Mouse (Mus musculus): ENCODE measurements around the gene Fank1. TPM values are rescaled to one million over a fixed set of nuclear protein-coding genes. Genes with fewer than 3 reads are reported as not detected.
"Not testable (repeated sequence)": the region's sequence is repeated elsewhere in the genome, so short reads cannot be mapped to it uniquely, and the experiment has no call there.

Fank1 gene
- total RNA-seq, 2 experiments from 2014 or later, result not detected

GRCm38 (mm10) chr7:133823751-133824150, 47.1 kb downstream of the Fank1 start:
- intact Hi-C loops (cut with DNase I), result no loop called here
- no peak for DNase-seq

DNA sequence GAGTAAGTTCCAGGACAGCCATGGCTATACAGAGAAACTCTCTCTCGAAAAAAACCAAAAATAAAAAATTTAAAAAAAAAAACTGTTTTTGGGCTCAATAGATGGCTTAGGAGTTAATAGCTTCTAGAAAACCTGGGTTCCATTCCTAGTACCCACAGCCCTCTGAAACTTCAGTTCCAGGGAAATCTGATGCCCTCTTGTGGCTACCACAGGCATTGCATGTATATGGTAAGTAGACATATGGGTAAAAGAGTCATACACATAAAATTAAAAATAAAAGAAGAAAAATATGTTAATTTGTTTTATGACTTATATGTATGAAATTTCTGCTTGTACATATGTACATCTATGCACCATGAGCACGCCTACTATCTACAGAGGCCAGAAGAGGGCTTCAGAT, 47.9 kb downstream of the Fank1 start:
- DNase-seq, result no peak
- intact Hi-C loops (cut with DNase I), result no loop called here

- intact Hi-C loops (cut with DNase I), result no loop called here
Observed at GRCm38 (mm10) chr7:133828514-133828913, 51.9 kb downstream of the Fank1 start.

GRCm38 (mm10) chr7:133829579-133829978, 52.9 kb downstream of the Fank1 start:
- no peak for DNase-seq
- intact Hi-C loops (cut with DNase I), result no loop called here

More at GRCm38 (mm10) chr7:133828514-133828913, 51.9 kb downstream of the Fank1 start:
- DNase-seq, result no peak

DNA sequence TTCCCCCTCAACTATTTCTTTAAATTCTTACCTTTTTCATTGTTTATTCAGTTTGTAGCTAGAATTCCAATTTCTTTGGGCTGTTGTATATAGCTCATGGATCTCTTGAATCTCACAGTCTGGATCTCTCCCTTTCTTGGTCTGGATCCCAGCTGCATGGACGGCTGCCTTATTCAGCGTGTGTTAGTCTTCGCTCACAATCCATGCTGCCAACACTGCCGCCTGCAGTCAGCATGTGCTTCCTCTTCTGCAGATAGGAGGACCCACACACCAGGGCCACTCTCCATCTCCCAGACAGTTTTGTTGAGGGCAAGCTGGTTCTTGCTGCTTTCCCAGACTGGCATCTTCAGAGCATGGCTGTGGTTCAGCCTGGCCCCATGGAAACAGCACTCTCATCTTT, 62.9 kb downstream of the Fank1 start:
- intact Hi-C loops (cut with DNase I), result no loop called here
- DNase-seq, result no peak

GRCm38 (mm10) chr7:133842079-133842478, 65.4 kb downstream of the Fank1 start:
- DNase-seq, result no peak
- intact Hi-C loops (cut with DNase I), result no loop called here

GRCm38 (mm10) chr7:133847175-133847574, 70.5 kb downstream of the Fank1 start:
- no peak for DNase-seq
- intact Hi-C loops (cut with DNase I), result no loop called here

DNA sequence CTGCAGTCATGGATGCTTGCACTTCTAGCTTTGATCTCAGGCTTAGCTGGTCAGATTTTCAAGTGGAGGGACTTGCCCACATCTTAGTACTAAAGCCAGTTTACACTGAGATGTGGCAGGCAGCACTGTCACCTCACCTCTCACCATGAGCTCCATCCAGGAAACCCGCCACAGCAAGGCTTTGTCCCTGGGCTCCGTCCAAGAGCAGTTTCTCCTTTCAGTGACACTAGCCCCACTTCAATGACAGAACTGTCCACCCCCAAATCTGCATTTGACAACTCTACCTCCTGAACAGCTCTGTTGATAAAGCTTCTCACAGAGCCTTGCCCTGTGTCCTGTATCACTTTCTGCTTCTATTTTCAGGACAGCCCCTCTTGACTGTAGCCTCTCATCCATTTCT, 71.5 kb downstream of the Fank1 start:
- intact Hi-C loops (cut with DNase I), result no loop called here
- no peak for DNase-seq

GRCm38 (mm10) chr7:133850735-133851134, 74.1 kb downstream of the Fank1 start:
- intact Hi-C loops (cut with DNase I), result loop anchor here (10.0 kb wide), 1 partner anchor 1634 kb away; no protein-coding TSS in a partner anchor
- DNase-seq, result no peak

DNA sequence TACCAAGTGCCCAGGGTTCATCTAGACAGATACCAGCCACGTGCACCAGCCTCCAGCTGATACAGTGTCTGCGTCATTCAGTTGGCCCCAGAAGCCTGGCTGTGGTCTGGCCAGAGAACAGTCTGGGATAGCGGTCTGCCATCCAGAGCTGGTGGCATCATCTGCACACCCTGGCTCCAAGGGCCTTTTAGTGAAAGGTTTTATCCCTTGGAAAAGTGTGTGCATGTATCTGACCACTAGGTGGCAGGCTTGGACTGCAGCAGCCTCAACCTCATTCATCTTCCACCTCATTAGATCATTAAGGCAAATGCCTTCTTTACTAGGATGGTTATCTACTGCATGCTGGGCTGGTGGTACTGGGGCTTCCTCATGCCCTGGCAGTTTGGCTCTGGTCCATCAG, 79.6 kb downstream of the Fank1 start:
- peak; percentile 71 to 73 for DNase-seq
- intact Hi-C loops (cut with DNase I), result loop anchor here (1.0 to 10.0 kb wide), 6 partner anchors 367 to 1629 kb away; no protein-coding TSS in a partner anchor

- intact Hi-C loops (cut with DNase I), result loop anchor here (10.0 kb wide), 1 partner anchor 1626 kb away; no protein-coding TSS in a partner anchor
- no peak for DNase-seq
Observed at GRCm38 (mm10) chr7:133858506-133858905, 81.8 kb downstream of the Fank1 start.

- intact Hi-C loops (cut with DNase I), result loop anchor here (10.0 kb wide), 1 partner anchor 1625 kb away; no protein-coding TSS in a partner anchor
Observed at GRCm38 (mm10) chr7:133859548-133859947, 82.9 kb downstream of the Fank1 start.

DNA sequence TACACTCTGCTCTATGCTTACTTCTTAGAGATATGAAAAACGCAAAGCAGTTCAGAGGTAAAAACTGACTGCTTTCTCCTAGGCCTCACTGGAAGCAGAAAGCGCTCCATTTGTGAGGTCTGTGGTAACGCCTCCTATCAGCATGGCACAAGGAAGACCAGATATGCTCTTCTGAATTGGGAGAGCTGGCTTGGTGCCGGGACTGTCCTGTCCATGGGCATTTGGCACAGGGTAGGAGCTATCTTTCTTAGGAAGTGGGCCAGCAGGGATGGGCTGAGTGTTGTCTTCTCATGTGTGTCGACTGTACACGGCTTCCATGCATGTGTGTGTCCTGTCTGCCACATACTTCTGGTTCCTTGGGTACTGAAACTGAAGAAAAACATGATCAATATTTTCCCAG, 85.6 kb downstream of the Fank1 start:
- DNase-seq, result no peak
- intact Hi-C loops (cut with DNase I), result no loop called here

More at GRCm38 (mm10) chr7:133859548-133859947, 82.9 kb downstream of the Fank1 start:
- no peak for DNase-seq

GRCm38 (mm10) chr7:133862723-133863122, 86.1 kb downstream of the Fank1 start:
- DNase-seq, result no peak
- intact Hi-C loops (cut with DNase I), result no loop called here

DNA sequence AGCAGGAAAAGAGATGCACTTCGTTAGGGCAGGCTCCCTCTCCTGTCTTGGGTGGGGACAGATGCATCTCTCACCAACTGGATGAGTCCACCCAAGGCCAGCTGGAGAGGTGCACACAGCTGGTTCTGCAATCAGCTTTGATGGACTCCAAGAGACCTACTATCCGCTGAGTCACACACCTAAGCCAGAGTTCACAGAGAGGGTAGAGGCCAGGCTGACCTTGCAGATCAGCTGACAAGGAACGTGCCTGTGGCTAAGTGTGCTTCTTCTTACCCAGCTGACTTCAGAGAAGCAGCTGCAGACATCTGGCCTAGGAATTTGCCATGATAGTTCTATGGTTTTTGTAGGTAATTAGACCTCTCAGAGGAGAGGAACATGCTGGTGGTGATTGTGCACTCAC, 86.5 kb downstream of the Fank1 start:
- intact Hi-C loops (cut with DNase I), result no loop called here
- DNase-seq, result no peak

DNA sequence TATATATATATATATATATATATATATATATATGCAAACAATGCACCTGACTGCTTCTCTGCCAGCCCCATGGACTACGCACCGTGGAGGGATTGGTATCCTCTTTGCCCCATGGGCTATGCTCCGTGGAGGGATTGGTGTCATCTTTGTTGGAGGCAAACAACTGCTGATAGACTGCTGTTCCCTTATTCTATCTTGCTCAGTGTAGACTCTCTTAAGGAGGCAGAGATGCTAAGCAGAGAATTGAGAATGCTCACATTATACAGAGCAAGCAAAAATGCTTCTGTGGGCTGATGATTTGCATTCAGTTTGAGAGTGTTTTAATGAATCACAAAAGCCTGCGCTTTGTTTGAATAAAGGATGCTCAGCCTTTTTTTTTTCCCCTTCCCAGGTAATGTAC, 87.0 kb downstream of the Fank1 start:
- DNase-seq, result no peak
- intact Hi-C loops (cut with DNase I), result no loop called here

- intact Hi-C loops (cut with DNase I), result no loop called here
- DNase-seq, result no peak
Observed at GRCm38 (mm10) chr7:133870265-133870664, 93.6 kb downstream of the Fank1 start.

GRCm38 (mm10) chr7:133872701-133873100, 96.0 kb downstream of the Fank1 start:
- intact Hi-C loops (cut with DNase I), result no loop called here
- no peak for DNase-seq

- intact Hi-C loops (cut with DNase I), result no loop called here
- DNase-seq, result no peak
Observed at GRCm38 (mm10) chr7:133876139-133876538, 99.5 kb downstream of the Fank1 start.

DNA sequence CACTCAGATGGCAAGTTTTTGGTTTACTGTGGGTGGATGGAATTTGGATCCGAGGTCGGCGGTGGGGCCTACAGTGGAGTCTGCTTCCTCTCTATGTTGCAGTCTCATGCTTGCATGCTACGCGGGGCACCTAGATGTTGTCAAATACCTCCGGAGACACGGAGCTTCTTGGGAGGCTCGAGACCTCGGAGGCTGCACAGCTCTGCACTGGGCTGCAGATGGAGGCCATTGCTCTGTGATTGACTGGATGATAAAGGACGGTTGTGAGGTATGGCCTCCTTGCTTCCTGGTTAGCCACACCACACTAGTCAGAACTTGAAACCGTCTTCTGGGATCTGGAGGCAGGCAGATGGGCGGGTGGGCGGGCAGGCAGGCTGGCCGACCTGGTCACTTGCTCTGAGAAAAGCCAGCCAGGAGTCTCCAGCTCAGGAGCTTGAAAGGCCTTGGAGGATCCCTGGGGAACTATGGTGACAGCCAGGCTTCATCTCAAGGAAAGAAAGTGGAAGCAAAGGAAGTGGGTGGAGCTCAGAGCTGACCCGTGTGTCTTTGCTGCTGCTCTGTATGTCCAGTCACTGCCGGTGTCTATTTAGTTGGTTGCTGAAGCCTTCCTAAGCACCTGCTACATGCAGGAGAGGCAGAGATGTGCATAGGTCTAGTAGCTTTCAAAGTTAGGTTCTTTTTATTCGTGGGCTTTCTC, 100.1 kb downstream of the Fank1 start:
- intact Hi-C loops (cut with DNase I), result no loop called here
- no peak for DNase-seq

GRCm38 (mm10) chr7:133879761-133880160, 103.1 kb downstream of the Fank1 start:
- DNase-seq, result no peak
- intact Hi-C loops (cut with DNase I), result no loop called here

DNA sequence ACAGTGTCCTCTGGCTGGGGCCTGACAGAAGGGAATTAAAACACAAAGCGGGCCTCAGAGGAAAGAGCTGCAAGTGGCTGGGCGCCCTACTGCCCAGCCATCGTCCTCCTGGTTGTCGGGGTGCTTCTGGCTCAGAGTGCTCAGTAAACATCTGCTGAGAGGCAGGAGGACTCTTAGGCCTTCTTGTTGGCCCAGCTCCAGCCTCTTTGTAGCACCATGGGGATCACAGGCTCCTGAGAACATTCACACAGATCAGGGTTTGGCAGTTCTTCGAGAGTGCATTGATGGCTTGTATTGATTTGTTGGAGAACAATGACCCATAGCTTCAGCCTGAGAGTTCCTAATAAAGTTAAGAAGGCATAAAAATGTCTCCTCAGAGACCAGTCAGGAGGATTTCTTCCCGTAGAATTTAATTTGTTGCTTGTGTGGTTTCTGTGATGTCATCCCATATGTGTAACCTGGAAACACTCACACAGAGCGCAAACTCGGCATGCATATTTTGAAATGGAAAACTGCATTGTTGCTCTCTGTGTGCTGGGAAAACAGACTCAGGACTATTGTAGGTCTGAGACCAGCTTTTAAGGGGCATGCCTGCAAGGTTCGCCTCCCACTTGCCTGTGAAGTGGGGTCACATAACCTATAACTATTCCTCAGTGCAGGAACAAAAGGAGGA, 108.2 kb downstream of the Fank1 start:
- intact Hi-C loops (cut with DNase I); DNase-seq: not testable (repeated sequence)
